Mouse (Mus musculus): ENCODE results near the gene Fam216b.

Gene Fam216b

DNA sequence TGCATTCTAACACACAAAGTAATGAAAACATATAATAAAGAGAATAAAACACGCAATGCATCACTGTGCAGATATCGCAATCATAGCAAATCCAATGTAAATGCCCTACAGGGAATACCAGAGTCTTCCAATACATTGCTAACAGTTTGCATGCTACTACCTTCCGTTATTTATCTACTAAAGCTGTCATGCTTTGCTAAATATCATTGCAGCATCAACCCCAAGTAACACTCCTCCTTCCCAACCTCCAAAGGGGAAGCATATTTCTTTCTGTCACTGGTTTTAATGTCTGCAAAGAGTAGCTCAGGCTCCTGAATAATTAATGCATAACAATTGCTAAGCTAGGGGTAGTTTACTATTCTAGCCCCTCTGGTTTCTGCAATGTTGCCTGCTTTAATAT lies 40.5 kb downstream of the Fam216b start:
- DNase-seq (ENCODE audit: low read depth in 1 of 2, low spot score in 2 of 2) = no peak

DNA sequence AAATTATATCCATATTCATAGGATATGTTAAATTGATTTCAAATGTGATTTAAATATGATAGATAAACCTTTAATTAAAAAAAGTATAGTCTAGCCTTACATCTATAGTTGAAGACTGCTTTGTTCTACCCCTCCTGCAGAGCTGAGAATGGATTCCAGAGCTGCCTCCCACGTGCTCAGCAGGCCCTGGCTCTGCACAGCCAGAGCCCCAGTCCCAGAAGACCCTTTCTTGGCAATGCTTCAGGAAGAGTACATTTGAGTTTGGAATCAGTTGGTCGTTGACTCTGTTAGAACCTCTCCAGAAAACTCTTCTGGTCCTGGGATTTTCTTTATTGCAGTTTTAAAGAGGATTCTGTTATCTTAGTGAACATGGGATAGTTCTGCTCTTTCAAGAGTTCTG lies 45.7 kb downstream of the Fam216b start:
- no peak for DNase-seq (ENCODE audit: low read depth in 1 of 2, low spot score in 2 of 2)

DNA sequence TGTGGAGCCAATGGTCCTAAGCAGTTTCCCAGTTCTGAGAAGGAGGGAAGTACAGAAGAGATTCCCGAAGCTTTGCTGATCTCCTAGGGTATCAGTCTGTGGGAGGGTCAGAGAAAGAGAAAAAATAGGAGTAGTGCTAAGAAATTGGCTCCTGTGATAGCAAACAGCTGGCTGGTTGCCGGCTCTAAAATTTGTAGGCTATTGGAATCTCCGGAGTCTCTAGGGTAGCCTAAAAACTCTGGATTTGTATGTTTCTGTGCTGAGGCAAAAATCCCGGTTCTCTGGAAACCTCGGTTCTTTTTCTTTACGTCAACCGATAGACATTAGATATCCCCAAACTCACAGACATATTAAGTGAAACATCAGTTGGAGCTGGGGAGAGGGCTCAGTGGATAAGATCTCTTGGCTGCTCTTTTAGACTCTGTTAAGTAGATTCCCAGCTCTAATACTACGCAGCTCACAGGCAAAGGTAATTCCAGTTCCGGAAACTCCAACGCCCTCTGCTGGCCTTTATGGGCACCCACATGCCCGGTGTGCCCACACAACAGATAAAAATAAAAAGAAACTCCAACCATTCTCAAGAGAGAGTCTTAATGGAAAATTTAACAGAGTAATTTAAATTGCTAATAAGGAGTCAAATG lies 46.8 kb downstream of the Fam216b start:
- DNase-seq (ENCODE audit: low read depth in 1 of 2, low spot score in 2 of 2) = no peak

DNA sequence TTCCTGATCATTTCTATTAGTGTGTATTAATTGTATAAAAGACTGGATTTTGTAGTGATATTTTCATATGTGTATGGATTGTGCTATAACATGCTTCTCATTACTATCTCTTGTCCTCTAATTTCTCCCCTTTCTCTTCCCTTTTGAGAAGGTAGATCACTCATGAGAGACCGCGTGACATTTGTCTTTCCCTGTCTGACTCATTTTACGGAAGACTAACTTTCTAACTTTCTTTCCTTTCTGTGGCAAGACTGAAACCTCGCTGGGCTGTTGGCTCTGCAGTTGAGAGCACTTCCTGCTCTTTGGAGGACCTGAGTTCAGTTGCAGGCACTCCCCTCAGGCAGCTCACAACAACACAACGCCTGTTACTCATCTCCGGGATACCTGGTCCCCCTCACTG lies 48.2 kb downstream of the Fam216b start:
- no peak for DNase-seq (ENCODE audit: low read depth in 1 of 2, low spot score in 2 of 2)

DNA sequence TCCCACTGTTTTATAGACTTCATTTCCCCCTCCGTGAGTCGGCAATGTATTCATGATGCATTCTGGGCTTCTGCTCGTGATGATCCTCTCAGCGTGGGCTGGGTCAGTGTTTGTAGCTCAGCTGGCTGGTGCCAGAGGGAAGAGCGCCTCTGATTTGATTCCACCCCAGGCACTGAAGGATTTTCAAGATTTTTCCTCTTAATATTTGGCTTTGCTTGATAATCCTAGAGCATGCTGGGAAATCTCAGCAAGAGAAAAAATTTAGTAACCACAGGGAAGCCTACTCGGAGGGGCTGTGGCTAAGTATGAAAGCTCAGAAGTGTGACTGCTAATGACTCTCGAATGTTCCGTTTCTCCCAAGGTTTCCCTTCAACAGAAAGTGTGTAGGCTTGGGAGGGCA lies 49.9 kb downstream of the Fam216b start:
- DNase-seq (ENCODE audit: low read depth in 1 of 2, low spot score in 2 of 2) = no peak
